Mouse (Mus musculus) lung, embryonic 16.5 days (tissue): ENCODE data around the gene Ctxn2. TPM values are rescaled to one million over a fixed set of nuclear protein-coding genes. Genes with fewer than 3 reads are reported as not detected.
"Not testable (repeated sequence)": the region's sequence is repeated elsewhere in the genome, so short reads cannot be mapped to it uniquely, and the experiment has no call there.

ENCODE experiments used
- ATAC-seq: fragments of 200-750 bp; cut with Nextera tagmentation; 2 replicates; pipeline ENCODE4 v1.8.0; 2017; ENCODE audit warnings: low read depth, mild to moderate bottlenecking, moderate library complexity
- H3K27ac ChIP-seq: fragments of 300-500 bp; sonication (generic); 2 replicates; pipeline ENCODE4 v1.5.1; 2014; ENCODE audit warnings: mild to moderate bottlenecking, control low read depth, low read length
- H3K27me3 ChIP-seq: fragments of 300-500 bp; sonication (generic); 2 replicates; pipeline ENCODE4 v1.6.1; 2014; ENCODE audit warnings: low read depth, low read length, mixed read lengths; ENCODE audit not compliant: control insufficient read depth, insufficient read depth
- H3K36me3 ChIP-seq: fragments of 300-500 bp; sonication (generic); 2 replicates; pipeline ENCODE4 v1.6.1; 2014; ENCODE audit warnings: low read length; ENCODE audit not compliant: control insufficient read depth, insufficient read depth
- H3K4me1 ChIP-seq: fragments of 300-500 bp; sonication (generic); replicated peaks from 2 replicates; pipeline ENCODE4 v1.6.1; 2014; ENCODE audit warnings: low read length, mixed read lengths; ENCODE audit not compliant: control insufficient read depth, insufficient read depth
- H3K4me2 ChIP-seq: fragments of 300-500 bp; sonication (generic); 2 replicates; pipeline ENCODE4 v1.6.1; 2014; ENCODE audit warnings: low read depth, low read length, control low read depth
- H3K4me3 ChIP-seq: fragments of 300-500 bp; sonication (generic); 2 replicates; pipeline ENCODE4 v1.5.1; 2014; ENCODE audit warnings: mild to moderate bottlenecking, low read length, control low read depth
- H3K9ac ChIP-seq: fragments of 300-500 bp; sonication (generic); 2 replicates; pipeline ENCODE4 v1.6.1; 2014; ENCODE audit warnings: low read length, control low read depth
- H3K9me3 ChIP-seq: fragments of 300-500 bp; sonication (generic); 2 replicates; pipeline ENCODE4 v1.6.1; 2016; ENCODE audit warnings: low read length; ENCODE audit not compliant: control insufficient read depth
- WGBS: fragments of 180-500 bp; shearing (Covaris S2); extraction: QIAGEN DNeasy Blood & Tissue Kit; methylation state at CpG from one replicate; pipeline ENCODE4 v1.1.7; 2014; 5-methylcytosine and 5-hydroxymethylcytosine counted together
- polyA plus RNA-seq: library from polyadenylated mRNA; unstranded; fragments of >200 nt; fragmentation: Nextera tagmentation; extraction: Ambion mirVana; gene quantifications from 2 replicates; pipeline ENCODE4 v1.2.1, GENCODE M21; 2015

Gene Ctxn2
- not detected in 2 replicates for polyA plus RNA-seq

DNA sequence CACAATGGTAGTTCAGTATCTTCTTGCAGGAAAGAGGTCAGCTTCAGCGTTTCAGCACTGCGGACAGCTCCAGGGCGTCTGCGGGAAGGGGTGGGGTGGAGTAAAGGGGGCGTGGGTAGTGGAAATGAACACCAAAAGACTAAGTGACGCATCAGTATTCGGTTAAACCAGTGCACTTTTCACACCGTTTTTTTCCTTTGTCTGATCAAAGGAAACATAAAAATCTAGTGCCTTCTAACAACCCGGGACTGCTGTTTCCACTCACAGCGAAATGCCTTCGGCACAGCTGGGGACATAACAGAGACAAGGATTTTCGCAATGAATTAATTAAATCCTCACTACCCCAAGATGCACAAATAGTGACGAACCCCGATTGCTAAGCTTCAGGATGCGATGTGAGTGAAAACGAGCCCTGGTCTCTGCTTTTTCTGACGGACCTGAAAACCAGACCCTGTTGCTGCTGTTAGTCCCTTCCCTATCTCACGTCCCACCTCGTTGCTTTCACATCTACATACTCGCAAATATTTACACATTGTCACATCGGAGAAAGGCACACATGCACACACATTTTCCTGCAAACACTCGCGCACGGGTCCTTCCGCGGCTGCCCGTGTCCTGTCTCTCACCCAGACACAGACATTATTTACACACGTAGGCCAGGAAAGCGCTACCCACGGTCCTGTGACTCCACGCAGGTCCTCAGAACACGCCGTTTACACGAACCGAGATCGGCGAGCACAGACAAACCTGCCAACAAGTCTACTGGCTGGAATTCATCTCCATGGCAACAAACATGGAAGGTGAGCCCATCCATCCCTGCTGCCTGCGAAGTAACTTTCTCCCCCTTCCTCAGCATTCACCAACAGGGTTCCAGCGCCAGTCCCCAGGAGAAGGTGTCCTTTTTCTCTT is at the start of gene Ctxn2:
Gene Ctxn2 (plus strand): TSS at position 790 of the 909 bp plus-strand sequence.
- WGBS: under 1% methylated on average over 39 of the region's 39 CpGs
- Histone ChIP-seq H3K27me3 (no peaks in the 10 kb centered on the region), H3K4me2 (peak within 1 kb of the TSS; percentile 57), H3K4me1 (peaks cover 6% of the 10 kb centered on the region), H3K27ac (no peak within 1 kb of the TSS), H3K4me3 (peak within 1 kb of the TSS; percentile 37), H3K9ac (no peak within 1 kb of the TSS), H3K9me3 (no peaks in the 10 kb centered on the region), H3K36me3 (no peaks in the 10 kb centered on the region)
- peak; percentile 59 for ATAC-seq

DNA sequence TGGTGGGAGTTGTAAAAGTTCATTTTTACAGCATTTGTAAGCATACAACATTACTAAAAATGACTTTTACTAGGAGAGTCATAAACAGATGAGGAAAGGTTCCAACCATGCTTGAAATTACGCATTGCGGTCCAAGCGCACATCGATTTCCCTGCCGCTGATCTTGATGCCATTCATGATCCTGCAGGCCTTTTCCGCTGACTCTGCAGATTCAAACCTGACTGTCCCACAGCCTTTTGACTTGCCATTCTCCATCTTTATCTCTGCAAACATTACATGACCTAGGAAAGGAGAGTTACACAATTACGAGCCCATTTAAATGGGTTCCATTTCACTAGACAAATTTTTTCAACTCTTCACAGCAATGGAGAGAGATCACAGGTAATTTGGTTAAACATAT is 47.7 kb upstream of the Ctxn2 start:
- no peak overlapping the region for H3K4me3 ChIP-seq
- no peak for ATAC-seq
- no peaks in the 10 kb centered on the region for H3K27me3 ChIP-seq
- 96% methylated on average over 7 of the region's 7 CpGs for WGBS
- no peaks in the 10 kb centered on the region for H3K4me1 ChIP-seq
- no peaks in the 10 kb centered on the region for H3K9me3 ChIP-seq
- H3K27ac ChIP-seq: no peak overlapping the region
- H3K9ac ChIP-seq: no peak overlapping the region
- peaks cover 8% of the 10 kb centered on the region for H3K36me3 ChIP-seq
- H3K4me2 ChIP-seq: no peak overlapping the region

DNA sequence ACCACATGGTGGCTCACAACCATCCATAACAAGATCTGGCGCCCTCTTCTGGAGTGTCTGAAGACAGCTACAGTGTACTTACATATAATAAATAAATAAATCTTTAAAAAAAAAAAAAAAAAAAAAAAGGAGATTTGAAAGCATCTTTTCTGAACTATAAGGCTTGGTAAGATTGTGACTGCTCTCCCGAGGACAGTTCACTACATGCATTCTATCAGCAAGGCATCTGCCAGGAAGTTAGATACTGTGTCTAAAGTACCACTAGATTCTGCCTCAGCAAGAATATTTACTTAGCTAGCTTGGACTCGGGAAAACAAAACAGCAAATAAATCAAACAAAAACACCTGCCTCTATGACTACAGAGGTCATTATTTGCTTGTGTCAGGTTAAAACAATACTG is 44.4 kb upstream of the Ctxn2 start:
- not testable (repeated sequence) for H3K9ac ChIP-seq, ATAC-seq, H3K9me3 ChIP-seq, H3K4me1 ChIP-seq, H3K4me3 ChIP-seq, H3K27ac ChIP-seq, H3K4me2 ChIP-seq, H3K27me3 ChIP-seq
- WGBS: 81% methylated on average over 2 of the region's 3 CpGs
- H3K36me3 ChIP-seq: peaks cover 17% of the 10 kb centered on the region

DNA sequence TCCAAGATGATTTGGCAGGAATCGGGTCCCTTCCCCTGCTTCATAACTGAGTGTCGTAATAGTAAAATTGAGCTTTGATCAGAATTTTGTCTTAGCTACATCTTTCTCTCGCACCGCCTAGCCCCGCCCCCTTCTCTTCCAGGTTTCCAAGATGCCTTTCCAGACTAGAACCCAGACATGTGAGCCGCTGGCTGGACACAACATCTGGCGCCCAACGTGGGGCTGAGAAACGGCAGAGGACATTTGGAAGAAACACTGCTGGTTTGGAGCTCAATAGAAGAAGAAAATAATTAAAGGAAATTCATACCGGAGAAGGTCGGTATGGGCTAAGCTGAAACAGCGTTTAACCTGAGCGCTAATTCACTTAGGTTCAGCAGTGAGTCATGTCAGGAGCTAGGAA is 32.0 kb upstream of the Ctxn2 start:
- peaks cover 27% of the 10 kb centered on the region for H3K36me3 ChIP-seq
- H3K4me2 ChIP-seq, H3K9me3 ChIP-seq, H3K4me3 ChIP-seq, H3K27ac ChIP-seq, H3K27me3 ChIP-seq, ATAC-seq, H3K4me1 ChIP-seq, H3K9ac ChIP-seq: not testable (repeated sequence)
- 96% methylated on average over 13 of the region's 13 CpGs for WGBS

DNA sequence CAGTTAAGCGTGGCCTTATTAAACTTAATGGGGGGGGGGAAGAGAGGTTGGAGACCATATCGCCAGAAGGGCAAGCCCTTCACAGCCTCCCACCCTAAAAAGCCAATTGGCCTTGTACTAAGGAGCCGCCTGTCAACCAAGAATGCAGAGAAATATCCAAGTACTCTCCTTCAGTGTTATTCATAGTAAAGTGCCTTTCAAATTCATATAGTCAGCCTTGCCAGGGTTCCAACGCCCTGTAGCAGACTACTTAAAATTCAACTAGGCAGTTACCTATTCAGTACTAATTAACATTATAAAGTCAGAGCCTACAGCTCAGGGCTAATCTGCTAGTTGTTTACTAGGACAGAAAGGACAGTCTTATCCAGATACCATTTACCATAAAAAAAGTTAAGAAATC is 30.0 kb upstream of the Ctxn2 start:
- not testable (repeated sequence) for H3K4me2 ChIP-seq, ATAC-seq, H3K9me3 ChIP-seq, H3K27me3 ChIP-seq, H3K9ac ChIP-seq, H3K4me1 ChIP-seq, H3K4me3 ChIP-seq, H3K27ac ChIP-seq
- H3K36me3 ChIP-seq: peaks cover 20% of the 10 kb centered on the region
- 97% methylated on average over 4 of the region's 4 CpGs for WGBS

DNA sequence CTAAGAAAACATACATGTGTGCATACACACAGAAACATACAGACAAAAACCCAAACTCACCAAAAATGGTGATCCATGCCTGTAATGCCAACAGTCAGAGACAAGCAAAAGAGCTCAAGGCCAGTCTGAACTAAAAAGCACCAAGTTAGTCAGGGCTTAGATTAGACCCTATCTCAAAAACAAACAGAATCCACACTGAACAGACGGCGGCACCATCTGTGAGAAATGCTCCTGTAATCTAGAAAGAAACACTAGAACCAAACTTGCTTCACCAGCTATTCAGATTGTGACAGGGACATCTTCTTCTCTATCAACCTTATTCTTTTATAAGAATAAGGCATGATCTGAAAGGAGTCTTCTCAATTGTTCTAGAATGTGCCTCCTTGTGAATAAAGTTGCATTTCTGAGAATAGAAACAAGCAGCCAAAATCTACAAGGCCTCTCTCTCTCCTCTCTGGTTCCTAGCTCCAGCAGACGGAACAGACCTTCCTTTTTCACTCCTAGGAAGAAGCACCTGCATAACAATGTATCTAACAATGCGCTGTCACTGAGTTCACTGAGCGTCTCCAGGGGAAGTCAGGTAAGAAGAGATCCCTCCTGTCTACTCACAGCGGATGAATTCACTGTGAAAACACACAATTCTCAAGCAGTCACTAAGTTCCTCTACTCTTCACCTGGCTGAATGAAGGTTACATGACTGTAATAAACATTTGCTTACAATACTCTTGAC is 16.9 kb upstream of the Ctxn2 start:
- H3K9me3 ChIP-seq: no peaks in the 10 kb centered on the region
- H3K4me1 ChIP-seq: peaks cover 13% of the 10 kb centered on the region
- H3K4me2 ChIP-seq: no peak overlapping the region
- 65% methylated on average over 6 of the region's 6 CpGs for WGBS
- no peak for ATAC-seq
- H3K4me3 ChIP-seq: no peak overlapping the region
- H3K9ac ChIP-seq: no peak overlapping the region
- H3K27me3 ChIP-seq: no peaks in the 10 kb centered on the region
- no peak overlapping the region for H3K27ac ChIP-seq
- peaks cover 10% of the 10 kb centered on the region for H3K36me3 ChIP-seq

DNA sequence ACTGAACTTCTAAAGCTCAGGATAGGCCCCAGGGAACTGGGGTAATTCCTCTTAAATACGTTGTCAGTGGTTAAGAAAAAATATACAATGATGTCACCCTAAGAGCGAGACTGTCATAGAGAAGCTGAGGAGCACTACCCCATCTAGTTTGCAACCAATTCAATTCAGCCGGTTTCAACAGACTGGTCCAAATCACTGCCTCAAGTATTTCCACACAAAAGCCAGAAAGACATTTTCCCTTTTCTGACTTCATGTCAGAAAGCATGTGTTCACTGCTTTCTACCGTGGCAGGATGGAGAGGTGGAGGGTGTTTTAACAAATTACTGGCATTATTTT is 14.2 kb upstream of the Ctxn2 start:
- H3K4me3 ChIP-seq: peak overlapping the region; percentile 69
- no peaks in the 10 kb centered on the region for H3K36me3 ChIP-seq
- peaks cover 13% of the 10 kb centered on the region for H3K4me1 ChIP-seq
- peak overlapping the region; percentile 68 for H3K4me2 ChIP-seq
- peak overlapping the region; percentile 81 for H3K9ac ChIP-seq
- no peaks in the 10 kb centered on the region for H3K27me3 ChIP-seq
- peak overlapping the region; percentile 79; the same call in 1 of the 2 replicates for H3K27ac ChIP-seq
- WGBS: 4% methylated on average over 4 of the region's 4 CpGs
- no peaks in the 10 kb centered on the region for H3K9me3 ChIP-seq
- no peak for ATAC-seq

DNA sequence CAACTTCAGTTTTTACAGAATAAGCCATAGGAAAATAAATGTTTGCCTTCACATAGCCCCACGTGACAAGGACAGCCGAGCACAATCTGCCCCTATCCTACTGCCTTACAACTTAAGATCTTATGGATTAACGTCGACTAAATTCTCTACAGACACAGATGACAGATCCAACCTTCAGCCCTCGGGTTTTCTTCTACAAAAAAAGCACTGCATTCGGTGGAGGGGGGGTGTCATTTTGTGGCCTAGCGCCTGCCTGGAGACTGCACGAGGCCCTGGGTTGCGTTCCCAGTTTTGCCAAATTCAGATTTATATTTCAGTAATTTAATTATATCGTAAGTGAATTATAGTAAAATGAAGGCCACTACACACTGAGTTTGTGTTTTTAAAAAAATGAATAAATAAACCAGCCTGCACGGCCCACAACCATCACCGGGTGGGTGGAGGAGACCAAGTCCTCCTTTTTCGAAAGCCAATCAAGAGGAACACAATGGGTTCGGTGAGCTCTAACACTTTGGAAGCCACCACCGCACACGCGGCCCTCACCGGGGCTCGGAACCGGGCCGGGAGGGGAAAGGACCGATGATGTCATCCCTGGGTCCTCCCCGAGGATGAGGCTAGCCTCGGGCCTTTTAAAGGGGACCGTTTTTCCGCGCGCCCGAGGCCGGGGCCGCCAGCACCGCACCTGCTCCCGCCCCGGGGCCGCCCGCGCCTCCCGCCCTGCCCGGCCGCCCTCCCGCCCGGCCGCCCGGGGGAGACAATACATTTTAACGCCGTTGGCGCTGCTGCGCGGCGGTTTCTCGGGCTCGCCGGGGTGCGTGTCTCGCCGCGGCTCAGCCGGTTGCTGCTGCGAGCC is 13.6 kb upstream of the Ctxn2 start:
- Histone ChIP-seq H3K27ac (peak overlapping the region; percentile 79), H3K36me3 (no peaks in the 10 kb centered on the region), H3K4me1 (peaks cover 13% of the 10 kb centered on the region), H3K9ac (peak overlapping the region; percentile 81), H3K4me2 (peak overlapping the region; percentile 68), H3K9me3 (no peaks in the 10 kb centered on the region), H3K27me3 (no peaks in the 10 kb centered on the region), H3K4me3 (peak overlapping the region; percentile 69)
- peak; percentile 82 for ATAC-seq
- WGBS: under 1% methylated on average over 33 of the region's 59 CpGs

DNA sequence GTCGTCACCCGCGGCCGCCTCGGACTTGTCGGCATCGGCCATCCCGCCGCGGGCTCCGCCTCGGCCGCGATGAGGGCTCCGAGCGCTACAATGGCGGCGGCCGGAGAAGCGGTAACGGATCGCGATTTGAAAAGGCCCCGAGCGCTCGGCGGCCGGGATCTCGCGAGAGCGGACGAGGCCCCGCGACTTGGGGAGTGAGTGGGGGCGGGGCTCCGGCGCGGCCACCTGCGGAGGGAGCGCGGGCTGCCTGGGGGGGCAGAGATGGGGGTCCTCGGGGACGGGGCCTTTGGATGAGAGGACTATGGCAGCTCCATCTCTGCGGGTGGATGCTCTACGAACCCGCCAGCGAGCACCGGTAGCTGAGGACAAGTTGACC is 13.0 kb upstream of the Ctxn2 start, which contains the start of gene Myef2:
Gene Myef2 (minus strand): TSS at position 185 of the 376 bp plus-strand sequence.
- peak within 1 kb of the TSS; percentile 81 for H3K9ac ChIP-seq
- peak within 1 kb of the TSS; percentile 68 for H3K4me2 ChIP-seq
- H3K4me3 ChIP-seq: peak within 1 kb of the TSS; percentile 69
- peak within 1 kb of the TSS; percentile 79 for H3K27ac ChIP-seq
- H3K9me3 ChIP-seq: no peaks in the 10 kb centered on the region
- WGBS: under 1% methylated on average over 41 of the region's 48 CpGs
- H3K27me3 ChIP-seq: no peaks in the 10 kb centered on the region
- ATAC-seq: peak; percentile 91
- H3K4me1 ChIP-seq: peaks cover 13% of the 10 kb centered on the region
- no peaks in the 10 kb centered on the region for H3K36me3 ChIP-seq
